Mouse (Mus musculus) bone marrow macrophage, adult 2 months (primary cell): ENCODE measurements around the gene Polr2a.

Experiments
- CTCF ChIP-seq: IDR thresholded peaks from 2 replicates; pipeline ENCODE4 v1.5.1; 2012; ENCODE audit warnings: low read depth, mild to moderate bottlenecking, low read length, moderate library complexity
- POLR2A ChIP-seq: IDR thresholded peaks from 2 replicates; pipeline ENCODE4 v1.6.1; 2012; ENCODE audit warnings: mild to moderate bottlenecking, low read depth, low read length, borderline replicate concordance

DNA sequence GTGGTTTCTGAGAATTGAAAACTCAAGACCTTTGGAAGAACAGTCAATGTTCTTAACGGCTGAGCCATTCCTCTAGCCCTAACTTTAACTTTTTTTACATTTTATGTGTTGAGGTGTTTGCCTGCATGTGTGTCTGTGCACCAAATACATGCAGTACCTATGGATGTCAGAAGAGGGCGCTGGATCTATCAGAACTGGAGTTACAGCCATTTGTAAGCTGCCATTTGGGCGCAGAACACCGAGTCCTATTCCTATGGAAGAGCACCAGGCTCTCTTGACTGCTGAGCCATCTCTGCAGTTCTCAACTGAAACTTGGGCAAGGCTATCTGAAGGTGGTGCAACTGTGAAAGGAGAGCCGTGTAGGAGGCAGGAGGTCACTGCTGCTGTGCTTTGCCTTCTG is 59.9 kb downstream of the Polr2a start:
- TF ChIP-seq POLR2A (no peak), CTCF (no peak)
